Mouse (Mus musculus) left cerebral cortex, postnatal 10 days (tissue): Measurements from ENCODE around the gene Gbp2b. TPM values are rescaled to one million over a fixed set of nuclear protein-coding genes. Genes with fewer than 3 reads are reported as not detected.
A peak's percentile ranks its signal among the peaks of the same experiment; 100 is the strongest.
"Not testable (repeated sequence)": the region's sequence is repeated elsewhere in the genome, so short reads cannot be mapped to it uniquely, and the experiment has no call there.

Experiments
- DNase-seq, 2 experiments: peaks; one replicate each; pipeline ENCODE4 v3.0.0; 2021 to 2022; ENCODE audit warnings: low spot score in 2 of 2, mixed read lengths in 1 of 2; ENCODE audit errors: extremely low spot score in 1 of 2
- intact Hi-C: fragments of 180-260 bp; cut with DNase I; formaldehyde crosslinking; loops from one replicate; pipeline ENCODE4 v1.15.1; 2025
- total RNA-seq, 2 experiments: library from RNA; stranded (reverse); gene quantifications; 2 replicates each; pipeline ENCODE4 v1.2.3; 2021

Gene Gbp2b
- total RNA-seq: not detected

DNA sequence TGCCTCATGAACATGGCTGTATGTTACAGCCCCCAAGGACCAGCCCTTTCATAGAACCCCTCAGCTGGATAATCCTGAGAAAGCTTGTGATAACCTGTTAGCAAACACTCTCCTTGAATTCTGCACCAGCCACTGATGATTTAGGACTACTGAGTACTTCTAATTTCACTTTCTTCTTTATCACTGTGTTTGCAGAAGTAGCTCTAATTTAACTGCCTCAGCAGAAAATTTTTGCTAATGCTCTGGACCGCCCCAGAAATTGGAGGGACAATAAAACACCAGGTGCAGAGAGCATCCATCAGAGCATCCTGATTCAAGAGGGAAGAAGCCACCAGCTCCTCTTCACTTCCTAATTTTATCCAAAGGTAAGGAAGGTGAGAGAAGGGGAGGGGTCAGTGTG is at the start of gene Gbp2b:
TSS of gene Gbp2b (plus strand) at position 301 of the 400 bp plus-strand sequence.
- intact Hi-C loops: no loop called here

DNA sequence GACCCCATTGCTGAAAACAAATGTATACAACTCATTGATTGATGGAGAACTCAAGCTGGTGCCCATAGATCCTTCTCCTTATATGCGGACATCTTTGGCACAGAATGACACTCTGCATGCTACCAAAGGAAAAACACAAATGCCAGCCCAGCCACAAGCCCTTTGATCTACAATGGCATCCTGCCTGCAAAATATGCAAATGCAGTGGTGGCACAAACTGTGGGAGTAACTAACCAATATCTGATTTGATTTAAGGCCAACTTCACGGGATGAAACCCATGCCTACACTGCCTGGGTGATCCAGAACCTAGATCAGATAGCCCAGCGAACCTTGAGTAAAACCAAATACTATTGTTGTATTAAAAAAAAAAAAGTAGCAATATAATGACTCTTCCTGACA is 48.0 kb upstream of the Gbp2b start:
- intact Hi-C loops: no loop called here
- DNase-seq: no peak

More for the DNA sequence above, at the start of gene Gbp2b:
- no peak for DNase-seq

- no peak for DNase-seq
- intact Hi-C loops: no loop called here
Measured at GRCm38 (mm10) chr3:142550052-142550676, 44.5 kb upstream of the Gbp2b start.

GRCm38 (mm10) chr3:142554601-142555000 is 40.0 kb upstream of the Gbp2b start:
- intact Hi-C loops: no loop called here

DNA sequence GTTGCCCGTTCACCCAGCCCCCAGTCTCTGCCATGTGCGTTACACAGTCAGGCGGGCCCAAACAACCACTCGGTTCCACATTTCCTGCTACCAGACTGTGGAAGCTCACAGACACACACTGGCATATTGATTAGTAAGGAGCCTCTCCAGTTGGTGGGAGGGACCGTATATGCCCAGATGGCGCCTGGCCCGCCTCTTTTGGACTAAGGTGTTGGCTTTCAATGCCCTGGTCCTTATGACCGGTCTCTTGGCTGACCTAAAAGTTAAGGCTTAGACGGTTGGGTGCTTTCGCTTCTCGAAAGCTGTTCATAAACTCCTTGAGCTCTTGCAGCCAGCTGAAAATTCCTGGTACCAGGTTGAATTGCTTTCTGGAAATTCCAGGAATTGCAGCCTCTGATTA is 39.0 kb upstream of the Gbp2b start:
- no peak for DNase-seq
- intact Hi-C loops: no loop called here

More at GRCm38 (mm10) chr3:142554601-142555000, 40.0 kb upstream of the Gbp2b start:
- no peak for DNase-seq

GRCm38 (mm10) chr3:142559632-142560228 is 34.9 kb upstream of the Gbp2b start, which contains the start of gene Gbp3:
TSS of gene Gbp3 (plus strand) at chr3:142560026.
- no peak for DNase-seq
- intact Hi-C loops: loop anchor here (1.0 kb wide), 1 partner anchor 69 kb away; no protein-coding TSS in a partner anchor

DNA sequence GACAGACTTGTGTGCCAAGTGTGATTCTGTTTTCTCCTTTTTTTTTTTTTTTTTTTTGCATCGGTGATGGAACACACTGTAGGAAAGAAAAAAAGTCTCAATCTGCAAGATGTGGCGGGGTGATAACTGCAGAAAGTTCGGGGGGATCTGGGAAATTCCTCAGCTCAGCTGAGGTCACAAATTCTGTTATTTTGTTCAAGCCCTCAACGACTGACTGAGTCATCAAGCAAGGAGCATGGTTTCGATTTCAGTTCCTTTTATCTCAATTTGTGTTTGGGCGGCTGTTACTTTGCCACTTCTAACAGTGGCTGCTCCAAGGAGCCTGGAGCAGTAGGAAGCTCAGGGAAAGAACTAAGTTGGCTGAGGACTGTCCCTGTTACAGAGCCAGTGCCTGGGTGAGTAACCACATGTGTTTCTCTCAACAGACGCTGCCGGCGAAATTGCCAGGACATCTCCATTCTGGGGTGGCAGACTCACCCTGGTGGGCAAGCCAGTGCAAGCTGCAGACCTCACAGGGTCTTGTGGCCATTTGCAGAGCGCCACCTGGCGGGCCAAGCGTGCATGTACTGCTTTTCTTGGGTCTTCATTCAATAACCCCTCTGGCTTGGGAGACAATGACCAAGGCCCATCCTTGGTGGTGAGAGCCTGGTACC is 34.2 kb upstream of the Gbp2b start:
- intact Hi-C loops: loop anchor here (1.0 kb wide), 1 partner anchor 70 kb away; no protein-coding TSS in a partner anchor
- peak; percentile 64 to 89 for DNase-seq

DNA sequence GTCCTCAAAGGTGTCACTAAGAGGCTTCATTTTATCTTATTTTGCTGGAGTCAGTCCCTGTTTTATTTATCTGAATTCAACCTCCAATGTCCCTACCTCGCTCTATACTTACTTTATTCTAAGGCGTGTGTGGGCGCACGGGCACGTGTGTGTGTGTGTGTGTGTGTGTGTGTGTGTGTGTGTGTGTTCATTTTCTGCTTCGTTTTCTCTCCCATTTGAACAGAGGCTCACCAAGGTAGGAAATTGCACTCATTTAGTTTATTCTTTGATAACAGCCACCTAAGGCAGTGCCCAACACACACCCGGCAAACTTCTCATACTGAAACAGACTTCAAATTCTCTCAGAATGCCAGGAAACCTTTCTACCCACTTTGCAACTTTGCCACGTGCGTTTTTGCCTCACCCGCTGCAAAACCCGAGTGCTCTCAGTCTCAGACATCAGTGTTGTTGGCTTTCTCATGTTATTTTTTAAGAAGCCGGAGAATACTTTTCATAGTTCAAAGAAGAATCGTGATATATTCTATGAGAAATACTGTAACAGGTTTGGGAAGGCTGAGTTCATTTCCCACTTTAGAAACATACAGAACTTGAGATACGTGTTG is 33.5 kb upstream of the Gbp2b start:
- intact Hi-C loops: no loop called here
- DNase-seq: no peak

DNA sequence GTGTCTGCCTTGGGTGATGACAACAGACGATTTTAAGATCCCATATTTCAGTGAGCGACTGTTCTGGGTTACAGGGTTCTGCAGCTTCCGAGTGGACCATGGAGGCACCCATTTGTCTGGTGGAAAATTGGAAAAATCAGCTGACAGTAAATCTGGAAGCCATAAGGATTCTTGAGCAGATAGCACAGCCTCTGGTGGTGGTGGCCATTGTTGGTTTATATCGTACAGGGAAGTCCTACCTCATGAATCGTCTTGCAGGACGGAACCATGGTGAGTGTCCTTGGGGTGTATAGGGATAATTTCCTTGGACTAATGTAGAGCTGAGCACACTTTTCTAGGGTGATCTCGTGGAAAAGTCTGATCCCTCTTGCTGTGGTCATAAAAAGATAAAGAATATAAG is 33.0 kb upstream of the Gbp2b start:
- no peak for DNase-seq
- intact Hi-C loops: no loop called here

DNA sequence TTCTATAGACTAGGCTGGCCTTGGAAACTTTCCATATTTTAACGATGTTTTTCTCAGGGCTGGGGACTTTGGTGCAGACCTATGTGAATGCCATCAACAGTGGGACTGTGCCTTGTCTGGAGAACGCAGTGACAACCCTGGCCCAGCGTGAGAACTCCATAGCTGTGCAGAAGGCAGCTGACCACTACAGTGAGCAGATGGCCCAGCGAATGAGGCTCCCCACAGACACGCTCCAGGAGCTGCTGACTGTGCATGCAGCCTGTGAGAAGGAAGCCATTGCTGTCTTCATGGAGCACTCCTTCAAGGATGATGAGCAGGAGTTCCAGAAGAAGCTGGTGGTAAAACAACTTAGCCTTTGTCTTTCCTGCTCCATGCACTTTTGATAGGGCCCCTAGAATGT is 27.2 kb upstream of the Gbp2b start:
- intact Hi-C loops, DNase-seq: not testable (repeated sequence)

GRCm38 (mm10) chr3:142570738-142571137 is 23.9 kb upstream of the Gbp2b start:
- no peak for DNase-seq
- intact Hi-C loops: no loop called here

GRCm38 (mm10) chr3:142577108-142577507 is 17.5 kb upstream of the Gbp2b start:
- DNase-seq: no peak
- intact Hi-C loops: no loop called here

GRCm38 (mm10) chr3:142578342-142578741 is 16.3 kb upstream of the Gbp2b start:
- intact Hi-C loops: no loop called here
- no peak for DNase-seq

- intact Hi-C loops: no loop called here
Measured at GRCm38 (mm10) chr3:142583067-142583466, 11.6 kb upstream of the Gbp2b start.

DNA sequence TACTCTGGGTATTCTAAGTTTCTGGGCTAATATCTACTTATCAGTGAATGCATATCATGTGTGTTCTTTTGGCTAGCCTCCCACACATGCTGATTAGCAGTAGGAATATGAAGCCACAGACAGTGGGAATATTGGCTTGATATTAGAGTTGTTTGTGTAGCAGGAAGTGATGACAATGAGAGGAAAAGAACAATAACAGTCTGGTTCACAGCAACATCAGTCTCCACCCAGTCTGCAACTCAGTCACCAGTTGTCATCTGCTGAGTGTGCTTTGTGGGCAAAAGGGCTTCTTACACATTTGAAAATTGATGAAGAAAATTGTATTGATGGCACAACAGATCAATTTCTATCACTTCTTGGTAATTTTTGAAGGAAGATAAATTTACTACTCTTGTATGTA is 7.3 kb upstream of the Gbp2b start:
- intact Hi-C loops: no loop called here
- DNase-seq: no peak

More at GRCm38 (mm10) chr3:142583067-142583466, 11.6 kb upstream of the Gbp2b start:
- no peak for DNase-seq

DNA sequence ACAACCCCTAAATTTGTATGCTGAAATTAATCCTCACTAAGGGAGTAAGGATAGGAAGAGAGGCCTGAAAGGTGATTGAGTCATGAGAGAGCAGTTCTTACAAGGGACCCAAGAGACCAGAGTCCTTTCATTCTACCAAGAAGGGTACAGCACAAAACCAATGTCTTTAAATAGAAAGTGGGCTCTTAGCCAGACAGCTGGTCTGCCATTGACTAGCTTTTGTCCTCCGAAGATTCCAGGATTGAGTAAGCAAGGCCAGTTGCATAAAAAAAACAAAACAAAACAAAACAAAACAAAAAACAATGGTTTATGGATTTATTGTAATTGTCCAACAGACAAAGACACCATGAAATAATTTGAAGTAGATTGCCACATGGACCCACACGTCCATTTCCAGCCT is 5.8 kb upstream of the Gbp2b start:
- no peak for DNase-seq
- intact Hi-C loops: no loop called here

GRCm38 (mm10) chr3:142590431-142591067 is 4.1 kb upstream of the Gbp2b start:
- intact Hi-C loops: no loop called here
- no peak for DNase-seq

DNA sequence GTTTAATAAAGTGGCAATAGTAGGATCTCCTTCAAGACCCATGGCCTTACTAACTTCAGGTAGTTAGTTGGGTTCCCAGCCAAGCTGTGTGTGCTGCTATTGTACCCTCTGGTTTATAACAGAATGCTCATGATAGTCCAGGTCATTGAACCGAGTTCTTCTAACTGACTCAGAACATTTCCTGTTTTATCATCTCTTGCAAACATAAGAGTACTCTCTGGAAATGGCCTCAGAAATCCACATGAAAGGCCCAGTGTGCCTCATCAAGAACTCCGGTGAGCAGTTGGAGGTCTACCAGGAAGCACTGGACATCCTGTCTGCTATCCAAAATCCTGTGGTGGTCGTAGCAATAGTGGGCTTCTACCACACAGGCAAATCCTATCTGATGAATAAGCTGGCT is 3.3 kb downstream of the Gbp2b start:
- intact Hi-C loops: no loop called here
- no peak for DNase-seq

DNA sequence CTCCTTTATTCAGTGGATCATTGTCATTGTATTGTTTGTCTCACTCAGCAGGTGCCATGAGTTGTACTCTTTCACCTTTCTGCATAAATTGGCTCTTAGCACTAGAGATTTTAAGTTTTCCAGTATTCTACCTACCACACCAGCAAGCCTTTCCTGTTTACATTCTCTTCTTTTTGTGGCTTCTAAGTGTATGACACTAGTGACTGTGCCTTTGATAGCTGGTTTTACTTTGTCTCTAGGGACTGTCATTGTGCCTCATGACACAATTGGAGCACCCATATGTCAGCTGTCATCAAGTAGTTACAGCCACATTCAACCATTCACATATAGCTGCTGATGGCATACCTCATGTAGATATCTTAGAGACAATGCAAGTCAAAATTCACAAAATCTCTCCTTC is 7.0 kb downstream of the Gbp2b start:
- DNase-seq: no peak
- intact Hi-C loops: no loop called here
